Mouse (Mus musculus) stomach, embryonic 16.5 days (tissue): ENCODE measurements around the gene Galk2. TPM values are rescaled to one million over a fixed set of nuclear protein-coding genes. Genes with fewer than 3 reads are reported as not detected.

Experiments
- ATAC-seq: fragments of 200-750 bp; cut with Nextera tagmentation; 2 replicates; pipeline ENCODE4 v1.8.0; 2017; ENCODE audit warnings: moderate number of reproducible peaks, moderate TSS enrichment; ENCODE audit not compliant: insufficient read depth, low FRiP score
- H3K27ac ChIP-seq: fragments of 300-500 bp; sonication (generic); 2 replicates; pipeline ENCODE4 v1.5.1; 2014; ENCODE audit warnings: low read length
- H3K27me3 ChIP-seq: fragments of 300-500 bp; sonication (generic); 2 replicates; pipeline ENCODE4 v1.6.1; 2014; ENCODE audit warnings: low read length, control low read depth, mixed read lengths; ENCODE audit not compliant: control insufficient read depth, insufficient read depth
- H3K36me3 ChIP-seq: fragments of 300-500 bp; sonication (generic); 2 replicates; pipeline ENCODE4 v1.6.1; 2014; ENCODE audit warnings: low read length; ENCODE audit not compliant: control insufficient read depth, insufficient read depth
- H3K4me1 ChIP-seq: fragments of 300-500 bp; sonication (generic); 2 replicates; pipeline ENCODE4 v1.6.1; 2014; ENCODE audit warnings: low read length, control low read depth, mixed read lengths; ENCODE audit not compliant: control insufficient read depth, insufficient read depth
- H3K4me2 ChIP-seq: fragments of 300-500 bp; sonication (generic); 2 replicates; pipeline ENCODE4 v1.6.1; 2014; ENCODE audit warnings: low read depth, low read length, mixed read lengths
- H3K4me3 ChIP-seq: fragments of 300-500 bp; sonication (generic); replicated peaks from 2 replicates; pipeline ENCODE4 v1.5.1; 2014; ENCODE audit warnings: mild to moderate bottlenecking, low read length
- H3K9ac ChIP-seq: fragments of 300-500 bp; sonication (generic); 2 replicates; pipeline ENCODE4 v1.6.1; 2014; ENCODE audit warnings: low read length
- H3K9me3 ChIP-seq: fragments of 300-500 bp; sonication (generic); replicated peaks from 2 replicates; pipeline ENCODE4 v1.6.1; 2016; ENCODE audit warnings: low read length, control low read depth; ENCODE audit not compliant: control insufficient read depth
- WGBS: fragments of 180-500 bp; shearing (Covaris S2); extraction: QIAGEN DNeasy Blood & Tissue Kit; methylation state at CpG from one replicate; pipeline ENCODE4 v1.1.7; 2014; 5-methylcytosine and 5-hydroxymethylcytosine counted together
- polyA plus RNA-seq: library from polyadenylated mRNA; unstranded; fragments of >200 nt; fragmentation: Nextera tagmentation; extraction: Ambion mirVana; gene quantifications from 2 replicates; pipeline ENCODE4 v1.2.1, GENCODE M21; 2015

Gene Galk2
- 48.1 and 48.3 TPM in 2 replicates for polyA plus RNA-seq

- H3K27me3 ChIP-seq = no peaks in the 10 kb centered on the region
- no peaks in the 10 kb centered on the region for H3K36me3 ChIP-seq
- peak; percentile 99 for ATAC-seq
- peak within 1 kb of the TSS; percentile 100 for H3K4me3 ChIP-seq
- under 1% methylated on average over 53 of the region's 54 CpGs for WGBS
- no peaks in the 10 kb centered on the region for H3K9me3 ChIP-seq
- peak within 1 kb of the TSS; percentile 81 for H3K27ac ChIP-seq
- H3K4me1 ChIP-seq = 0 out of 2 replicates have a peak, but pooled peaks cover 7% of the 10 kb centered on the region
- H3K9ac ChIP-seq = peak within 1 kb of the TSS; percentile 99
- peak within 1 kb of the TSS; percentile 76 for H3K4me2 ChIP-seq
These were observed at the start of gene Galk2, which contains the start of gene Cops2 for GRCm38 (mm10) chr2:125858521-125859280. Galk2 (plus strand) TSS chr2:125859109. Cops2 (minus strand) TSS chr2:125859139.

DNA sequence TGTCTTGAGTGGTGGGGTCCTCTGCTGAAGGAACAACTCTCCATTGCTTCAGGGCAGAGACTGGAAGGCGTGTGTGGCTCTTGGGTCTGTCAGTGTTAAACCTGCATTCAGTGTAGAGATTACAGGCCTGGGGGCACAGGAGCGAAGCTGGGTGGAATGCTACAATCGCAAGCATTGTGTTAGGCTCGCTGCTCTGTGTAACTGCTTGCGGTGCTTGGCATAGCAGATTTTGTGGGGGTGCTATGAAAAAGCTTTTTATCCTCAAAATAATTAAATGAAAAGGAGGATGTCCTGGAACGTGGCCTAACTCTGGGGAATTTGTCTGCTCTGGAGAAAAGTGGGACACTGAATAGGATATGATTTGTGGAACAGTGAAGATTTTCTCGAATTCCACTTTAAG, 49.4 kb upstream of the Galk2 start:
- 73% methylated on average over 7 of the region's 7 CpGs for WGBS
- H3K9ac ChIP-seq = no peak overlapping the region
- no peaks in the 10 kb centered on the region for H3K9me3 ChIP-seq
- no peak overlapping the region for H3K27ac ChIP-seq
- H3K4me3 ChIP-seq = no peak overlapping the region
- no peaks in the 10 kb centered on the region for H3K36me3 ChIP-seq
- H3K4me2 ChIP-seq = no peak overlapping the region
- no peaks in the 10 kb centered on the region for H3K4me1 ChIP-seq
- peak; percentile 29; the same call in 1 of the 2 replicates for ATAC-seq
- H3K27me3 ChIP-seq = no peaks in the 10 kb centered on the region

- no peak overlapping the region for H3K4me2 ChIP-seq
- ATAC-seq = no peak
- 68% methylated on average over 2 of the region's 2 CpGs for WGBS
These were observed 47.6 kb upstream of the Galk2 start for GRCm38 (mm10) chr2:125811332-125811731.

GRCm38 (mm10) chr2:125813972-125814595, 44.8 kb upstream of the Galk2 start:
- peak; percentile 50; the same call in 1 of the 2 replicates for ATAC-seq
- Histone ChIP-seq H3K27ac (no peak overlapping the region), H3K9ac (no peak overlapping the region), H3K36me3 (no peaks in the 10 kb centered on the region), H3K4me1 (no peaks in the 10 kb centered on the region), H3K4me3 (no peak overlapping the region), H3K27me3 (no peaks in the 10 kb centered on the region), H3K9me3 (no peaks in the 10 kb centered on the region), H3K4me2 (no peak overlapping the region)
- WGBS = 42% methylated on average over 9 of the region's 9 CpGs

More at GRCm38 (mm10) chr2:125811332-125811731, 47.6 kb upstream of the Galk2 start:
- Histone ChIP-seq H3K27me3 (no peaks in the 10 kb centered on the region), H3K4me1 (no peaks in the 10 kb centered on the region), H3K9me3 (no peaks in the 10 kb centered on the region), H3K4me3 (no peak overlapping the region), H3K36me3 (no peaks in the 10 kb centered on the region), H3K9ac (no peak overlapping the region), H3K27ac (no peak overlapping the region)

GRCm38 (mm10) chr2:125820397-125820796, 38.5 kb upstream of the Galk2 start:
- 85% methylated on average over 4 of the region's 4 CpGs for WGBS
- no peak for ATAC-seq

DNA sequence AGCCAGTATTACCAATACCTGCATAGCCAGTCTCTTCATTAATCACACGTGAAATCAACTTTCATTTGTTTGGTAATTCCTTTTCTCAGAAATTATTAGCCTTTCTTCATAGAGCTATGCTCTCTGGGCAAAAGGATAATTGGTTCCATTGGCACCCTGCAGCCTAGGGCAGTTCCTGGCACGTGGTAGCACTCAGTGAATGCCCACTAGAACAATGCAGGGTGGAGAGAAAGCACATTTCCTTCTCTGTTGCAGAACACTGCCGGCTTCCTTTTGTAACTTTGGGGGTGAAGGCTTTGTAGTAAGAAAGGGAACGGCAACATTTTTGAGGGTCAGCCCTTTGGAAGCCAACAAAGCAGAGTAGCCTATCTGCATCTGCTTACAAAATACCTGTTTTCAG, 32.7 kb upstream of the Galk2 start:
- no peak for ATAC-seq
- Histone ChIP-seq H3K9me3 (no peaks in the 10 kb centered on the region), H3K4me1 (no peaks in the 10 kb centered on the region), H3K27me3 (no peaks in the 10 kb centered on the region), H3K9ac (no peak overlapping the region), H3K27ac (no peak overlapping the region), H3K36me3 (no peaks in the 10 kb centered on the region), H3K4me3 (no peak overlapping the region), H3K4me2 (no peak overlapping the region)
- 70% methylated on average over 4 of the region's 4 CpGs for WGBS

More at GRCm38 (mm10) chr2:125820397-125820796, 38.5 kb upstream of the Galk2 start:
- Histone ChIP-seq H3K4me2 (no peak overlapping the region), H3K9me3 (no peaks in the 10 kb centered on the region), H3K9ac (no peak overlapping the region), H3K4me1 (no peaks in the 10 kb centered on the region), H3K36me3 (no peaks in the 10 kb centered on the region), H3K27ac (no peak overlapping the region), H3K27me3 (no peaks in the 10 kb centered on the region), H3K4me3 (no peak overlapping the region)

DNA sequence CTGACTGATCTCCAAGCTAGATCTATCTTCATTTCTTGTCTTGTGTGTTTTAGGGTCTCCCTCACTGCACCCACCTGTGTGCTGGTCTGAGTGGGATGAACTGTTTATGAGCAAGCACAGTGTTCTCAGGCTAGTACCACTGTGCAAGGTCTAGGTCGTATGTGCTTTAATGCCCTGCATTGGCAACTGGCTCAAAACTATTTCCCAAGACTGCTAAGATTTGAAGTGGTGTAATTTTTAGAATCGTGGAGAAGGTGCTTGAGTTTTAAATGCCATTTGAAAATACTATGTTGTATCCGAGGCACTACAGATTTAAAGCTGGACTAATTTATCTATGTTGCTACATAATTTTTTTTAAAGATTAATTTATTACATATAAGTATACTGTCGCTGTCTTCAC, 31.0 kb upstream of the Galk2 start:
- H3K27ac ChIP-seq = no peak overlapping the region
- 83% methylated on average over 4 of the region's 4 CpGs for WGBS
- no peaks in the 10 kb centered on the region for H3K9me3 ChIP-seq
- H3K4me2 ChIP-seq = no peak overlapping the region
- no peak overlapping the region for H3K4me3 ChIP-seq
- no peak for ATAC-seq
- H3K4me1 ChIP-seq = no peaks in the 10 kb centered on the region
- H3K36me3 ChIP-seq = peaks cover 3% of the 10 kb centered on the region; the same call in 1 of the 2 replicates
- no peaks in the 10 kb centered on the region for H3K27me3 ChIP-seq
- no peak overlapping the region for H3K9ac ChIP-seq

- ATAC-seq = no peak
- Histone ChIP-seq H3K4me2 (no peak overlapping the region), H3K4me3 (no peak overlapping the region), H3K4me1 (no peaks in the 10 kb centered on the region), H3K36me3 (peaks cover 6% of the 10 kb centered on the region), H3K9me3 (no peaks in the 10 kb centered on the region), H3K9ac (no peak overlapping the region), H3K27me3 (no peaks in the 10 kb centered on the region), H3K27ac (no peak overlapping the region)
- WGBS = 92% methylated on average over 2 of the region's 2 CpGs
These were observed 29.0 kb upstream of the Galk2 start for GRCm38 (mm10) chr2:125829924-125830323.

DNA sequence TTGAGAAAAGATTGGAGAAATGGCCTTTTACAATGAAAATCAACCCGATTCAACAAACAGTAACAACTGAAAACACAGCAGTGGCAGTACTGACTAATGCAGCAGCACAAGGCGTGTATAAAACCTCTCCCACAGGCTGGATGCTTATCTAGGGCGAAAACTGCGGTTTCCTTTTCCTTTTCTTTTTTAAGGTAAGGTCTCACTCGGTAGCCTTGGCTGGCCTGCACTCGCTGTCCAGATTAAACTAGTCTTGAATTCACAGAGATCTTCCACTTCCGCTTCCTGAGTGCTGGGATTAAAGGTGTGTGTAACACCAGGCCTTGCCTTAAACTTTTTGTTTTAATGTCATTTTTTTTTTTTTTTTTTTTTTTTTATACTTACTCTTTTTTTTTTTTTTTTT, 20.8 kb upstream of the Galk2 start:
- H3K9ac ChIP-seq = no peak overlapping the region
- WGBS = 95% methylated on average over 7 of the region's 7 CpGs
- H3K4me1 ChIP-seq = no peaks in the 10 kb centered on the region
- ATAC-seq = no peak
- no peaks in the 10 kb centered on the region for H3K9me3 ChIP-seq
- H3K4me3 ChIP-seq = no peak overlapping the region
- H3K4me2 ChIP-seq = no peak overlapping the region
- H3K36me3 ChIP-seq = peaks cover 17% of the 10 kb centered on the region
- no peaks in the 10 kb centered on the region for H3K27me3 ChIP-seq
- H3K27ac ChIP-seq = no peak overlapping the region
